Mouse (Mus musculus): ENCODE data around the gene Mrpl2. TPM values are rescaled to one million over a fixed set of nuclear protein-coding genes. Genes with fewer than 3 reads are reported as not detected.

Mrpl2 gene
- polyA plus RNA-seq, 1 experiment: 151 TPM

GRCm38 (mm10) chr17:46619683-46620357 lies 26.2 kb upstream of the Mrpl2 start:
- Histone ChIP-seq H3K36me3 (ENCODE audit: control insufficient read depth, insufficient read depth) (no peaks in the 10 kb centered on the region), H3ac (ENCODE audit: control insufficient read depth, insufficient read length, low read depth) (no peak overlapping the region), H3K4me3 (ENCODE audit: insufficient read depth, poor library complexity, severe bottlenecking) (no peak overlapping the region), H3K79me3 (ENCODE audit: low read depth) (no peaks in the 10 kb centered on the region), H3K27me3 (ENCODE audit: control insufficient read depth, insufficient read depth, insufficient read length) (no peaks in the 10 kb centered on the region), H3K79me2 (ENCODE audit: control insufficient read depth, insufficient read depth) (no peaks in the 10 kb centered on the region)
- TF ChIP-seq MAX (IDR thresholded peaks at IDR 0.05): no peak
- no peak for TF ChIP-seq MYOG (IDR thresholded peaks at IDR 0.05; ENCODE audit: control insufficient read depth, extremely low read depth, insufficient read length)
- TF ChIP-seq MYOD1 (IDR thresholded peaks at IDR 0.05; ENCODE audit: control insufficient read depth, insufficient read length, low read depth): no peak
- no peak for TF ChIP-seq USF1 (IDR thresholded peaks at IDR 0.05; ENCODE audit: low read depth)
- TF ChIP-seq CTCF (IDR thresholded peaks at IDR 0.05; ENCODE audit: control insufficient read depth, insufficient read depth, insufficient read length): no peak
- no peak for TF ChIP-seq CEBPB (IDR thresholded peaks at IDR 0.05; ENCODE audit: low read depth)
- TF ChIP-seq FOSL1 (IDR thresholded peaks at IDR 0.05; ENCODE audit: insufficient read depth, low read length, poor library complexity, severe bottlenecking): no peak

- no peak overlapping the region for H3K4me3 ChIP-seq (ENCODE audit: insufficient read depth, poor library complexity, severe bottlenecking)
- no peak overlapping the region for H3ac ChIP-seq (ENCODE audit: control insufficient read depth, insufficient read length, low read depth)
- H3K36me3 ChIP-seq (ENCODE audit: control insufficient read depth, insufficient read depth): no peaks in the 10 kb centered on the region
These were observed 24.7 kb upstream of the Mrpl2 start for GRCm38 (mm10) chr17:46621324-46621723.

GRCm38 (mm10) chr17:46622269-46622668 lies 23.8 kb upstream of the Mrpl2 start:
- Histone ChIP-seq H3K36me3 (ENCODE audit: control insufficient read depth, insufficient read depth) (no peaks in the 10 kb centered on the region), H3K4me3 (ENCODE audit: insufficient read depth, poor library complexity, severe bottlenecking) (no peak overlapping the region), H3K79me3 (ENCODE audit: low read depth) (no peaks in the 10 kb centered on the region), H3K27me3 (ENCODE audit: control insufficient read depth, insufficient read depth, insufficient read length) (no peaks in the 10 kb centered on the region), H3K79me2 (ENCODE audit: control insufficient read depth, insufficient read depth) (no peaks in the 10 kb centered on the region), H3ac (ENCODE audit: control insufficient read depth, insufficient read length, low read depth) (no peak overlapping the region)
- TF ChIP-seq USF1 (IDR thresholded peaks at IDR 0.05; ENCODE audit: low read depth) (no peak), MYOG (IDR thresholded peaks at IDR 0.05; ENCODE audit: control insufficient read depth, extremely low read depth, insufficient read length) (no peak), MYOD1 (IDR thresholded peaks at IDR 0.05; ENCODE audit: control insufficient read depth, insufficient read length, low read depth) (no peak), CEBPB (IDR thresholded peaks at IDR 0.05; ENCODE audit: low read depth) (no peak), MAX (IDR thresholded peaks at IDR 0.05) (no peak), CTCF (IDR thresholded peaks at IDR 0.05; ENCODE audit: control insufficient read depth, insufficient read depth, insufficient read length) (no peak), FOSL1 (IDR thresholded peaks at IDR 0.05; ENCODE audit: insufficient read depth, low read length, poor library complexity, severe bottlenecking) (no peak)

More at GRCm38 (mm10) chr17:46621324-46621723, 24.7 kb upstream of the Mrpl2 start:
- Histone ChIP-seq H3K27me3 (ENCODE audit: control insufficient read depth, insufficient read depth, insufficient read length) (no peaks in the 10 kb centered on the region), H3K79me3 (ENCODE audit: low read depth) (no peaks in the 10 kb centered on the region), H3K79me2 (ENCODE audit: control insufficient read depth, insufficient read depth) (no peaks in the 10 kb centered on the region)
- TF ChIP-seq MYOG (IDR thresholded peaks at IDR 0.05; ENCODE audit: control insufficient read depth, extremely low read depth, insufficient read length): no peak
- no peak for TF ChIP-seq FOSL1 (IDR thresholded peaks at IDR 0.05; ENCODE audit: insufficient read depth, low read length, poor library complexity, severe bottlenecking)
- no peak for TF ChIP-seq MAX (IDR thresholded peaks at IDR 0.05)

GRCm38 (mm10) chr17:46623819-46624557 lies 22.0 kb upstream of the Mrpl2 start:
- Histone ChIP-seq H3ac (ENCODE audit: control insufficient read depth, insufficient read length, low read depth) (no peak overlapping the region), H3K4me3 (ENCODE audit: insufficient read depth, poor library complexity, severe bottlenecking) (no peak overlapping the region), H3K79me2 (ENCODE audit: control insufficient read depth, insufficient read depth) (no peaks in the 10 kb centered on the region), H3K36me3 (ENCODE audit: control insufficient read depth, insufficient read depth) (no peaks in the 10 kb centered on the region), H3K79me3 (ENCODE audit: low read depth) (no peaks in the 10 kb centered on the region), H3K27me3 (ENCODE audit: control insufficient read depth, insufficient read depth, insufficient read length) (no peaks in the 10 kb centered on the region)
- TF ChIP-seq FOSL1 (IDR thresholded peaks at IDR 0.05; ENCODE audit: insufficient read depth, low read length, poor library complexity, severe bottlenecking) (no peak), MYOD1 (IDR thresholded peaks at IDR 0.05; ENCODE audit: control insufficient read depth, insufficient read length, low read depth) (no peak)

GRCm38 (mm10) chr17:46624598-46624997 lies 21.4 kb upstream of the Mrpl2 start:
- H3K36me3 ChIP-seq (ENCODE audit: control insufficient read depth, insufficient read depth): no peaks in the 10 kb centered on the region
- TF ChIP-seq FOSL1 (IDR thresholded peaks at IDR 0.05; ENCODE audit: insufficient read depth, low read length, poor library complexity, severe bottlenecking) (no peak), MAX (IDR thresholded peaks at IDR 0.05) (no peak), CTCF (IDR thresholded peaks at IDR 0.05; ENCODE audit: control insufficient read depth, insufficient read depth, insufficient read length) (no peak), MYOD1 (IDR thresholded peaks at IDR 0.05; ENCODE audit: control insufficient read depth, insufficient read length, low read depth) (no peak), USF1 (IDR thresholded peaks at IDR 0.05; ENCODE audit: low read depth) (no peak), MYOG (IDR thresholded peaks at IDR 0.05; ENCODE audit: control insufficient read depth, extremely low read depth, insufficient read length) (no peak), CEBPB (IDR thresholded peaks at IDR 0.05; ENCODE audit: low read depth) (no peak)
- no peak overlapping the region for H3K4me3 ChIP-seq (ENCODE audit: insufficient read depth, poor library complexity, severe bottlenecking)

More at GRCm38 (mm10) chr17:46624598-46624997, 21.4 kb upstream of the Mrpl2 start:
- H3K27me3 ChIP-seq (ENCODE audit: control insufficient read depth, insufficient read depth, insufficient read length): no peaks in the 10 kb centered on the region
- H3K79me3 ChIP-seq (ENCODE audit: low read depth): no peaks in the 10 kb centered on the region
- no peak overlapping the region for H3ac ChIP-seq (ENCODE audit: control insufficient read depth, insufficient read length, low read depth)
- H3K79me2 ChIP-seq (ENCODE audit: control insufficient read depth, insufficient read depth): no peaks in the 10 kb centered on the region
